Mouse (Mus musculus) bone marrow macrophage, adult 2 months (primary cell): ENCODE data around the gene Cpt1c.

ENCODE experiments used
- CTCF ChIP-seq: IDR thresholded peaks from 2 replicates; pipeline ENCODE4 v1.5.1; 2012; ENCODE audit warnings: low read depth, mild to moderate bottlenecking, low read length, moderate library complexity
- POLR2A ChIP-seq: IDR thresholded peaks from 2 replicates; pipeline ENCODE4 v1.6.1; 2012; ENCODE audit warnings: mild to moderate bottlenecking, low read depth, low read length, borderline replicate concordance

DNA sequence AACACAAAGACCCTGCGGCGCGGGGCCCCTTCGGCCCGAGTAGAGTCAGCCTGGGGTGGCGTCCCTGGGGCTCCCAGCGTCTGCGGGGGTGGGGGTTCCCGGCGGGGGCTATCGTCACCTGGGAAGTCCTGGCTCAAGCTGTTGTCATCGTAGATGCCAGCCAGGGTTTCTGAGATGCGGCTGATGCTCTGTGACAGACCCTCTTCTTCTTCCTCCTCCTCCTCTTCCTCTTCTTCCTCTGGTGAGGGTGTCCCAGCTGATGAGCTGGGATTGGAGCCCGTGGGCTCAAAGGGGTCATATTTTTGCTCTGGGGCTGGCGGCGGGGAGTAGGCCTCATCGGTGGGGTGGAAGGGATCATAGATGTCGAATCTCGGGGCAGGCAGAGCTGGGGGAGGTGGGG lies 33.8 kb upstream of the Cpt1c start:
- TF ChIP-seq CTCF (no peak), POLR2A (no peak)
